Mouse (Mus musculus): ENCODE measurements around the gene Mylip. TPM values are rescaled to one million over a fixed set of nuclear protein-coding genes. Genes with fewer than 3 reads are reported as not detected.

The Mylip gene
- total and polyA plus RNA-seq, 3 experiments: 0.13 TPM; not detected in 2

- DNase-seq (ENCODE audit: extremely low read depth): no peak
- no peak overlapping the region for H3K4me2 ChIP-seq (ENCODE audit: insufficient read depth, low read depth, poor library complexity, severe bottlenecking)
- no peak overlapping the region for H3K9ac ChIP-seq (ENCODE audit: insufficient read depth, low read depth)
- no peaks in the 10 kb centered on the region for H3K4me1 ChIP-seq (ENCODE audit: control insufficient read depth in 1 of 2, insufficient read depth in 2 of 2)
- no peaks in the 10 kb centered on the region for H3K79me2 ChIP-seq (replicated peaks; ENCODE audit: control insufficient read depth, extremely low read depth, insufficient read depth, poor library complexity, severe bottlenecking)
- no peak overlapping the region for H3K4me3 ChIP-seq (replicated peaks in 1 of 3; ENCODE audit: low read depth in 2 of 3, low read length in 2 of 3, poor library complexity in 1 of 3)
- no peak overlapping the region for H3K27ac ChIP-seq (ENCODE audit: insufficient read depth, low read depth)
- in situ Hi-C loops (cut with MboI; ENCODE audit: low pct_ligation_motif_present, low pct_unique_long_range_greater_than_20kb, low sequenced_read_pairs) (no loop called here), dilution Hi-C loops (cut with MboI; ENCODE audit: extremely low pct_ligation_motif_present, extremely low pct_unique_long_range_greater_than_20kb, low sequenced_read_pairs) (no loop called here)
- no peaks in the 10 kb centered on the region for H3K27me3 ChIP-seq (replicated peaks)
- TF ChIP-seq CHD1 (IDR thresholded peaks at IDR 0.05; ENCODE audit: low read depth, low read length) (no peak), HCFC1 (IDR thresholded peaks at IDR 0.05; ENCODE audit: low read depth, low read length) (no peak), UBTF (IDR thresholded peaks at IDR 0.05; ENCODE audit: low read depth, low read length) (no peak), USF1 (IDR thresholded peaks at IDR 0.05; ENCODE audit: low read depth, low read length) (no peak)
- no peaks in the 10 kb centered on the region for H3K36me3 ChIP-seq (replicated peaks in 1 of 2; ENCODE audit: control insufficient read depth in 1 of 2, insufficient read depth in 1 of 2, low read length in 1 of 2)
- H3K9me3 ChIP-seq (replicated peaks; ENCODE audit: low read length): no peaks in the 10 kb centered on the region
Observed at GRCm38 (mm10) chr13:45396724-45397123, 7.2 kb downstream of the Mylip start.

DNA sequence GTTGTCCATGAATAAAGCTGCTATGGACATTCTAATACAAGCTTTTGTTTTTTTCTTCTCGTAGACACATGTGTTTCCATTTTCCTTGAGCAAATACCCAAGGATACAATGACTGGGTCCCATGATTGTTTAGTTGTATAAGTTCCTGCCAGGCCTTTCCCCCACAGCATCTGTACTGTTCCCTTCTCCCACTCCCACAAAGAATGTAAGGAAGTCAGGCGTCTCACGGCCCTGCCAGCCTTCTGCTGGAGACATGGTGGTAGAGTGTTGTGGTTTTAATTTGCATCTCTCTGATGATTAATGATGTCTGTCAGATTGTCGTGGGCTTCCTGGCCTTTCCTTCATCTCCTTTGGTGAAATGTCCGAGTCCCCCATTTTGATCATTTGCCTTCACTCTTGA is 7.7 kb downstream of the Mylip start:
- no peak for TF ChIP-seq SMC3 (IDR thresholded peaks at IDR 0.05; ENCODE audit: low read depth, low read length)
- TF ChIP-seq ZNF384 (IDR thresholded peaks at IDR 0.05; ENCODE audit: low read depth, low read length): no peak
- TF ChIP-seq MYC (IDR thresholded peaks at IDR 0.05; ENCODE audit: low read depth, low read length): no peak
- no peak for TF ChIP-seq CHD1 (IDR thresholded peaks at IDR 0.05; ENCODE audit: low read depth, low read length)
- TF ChIP-seq KAT2A (IDR thresholded peaks at IDR 0.05; ENCODE audit: insufficient replicate concordance, low read length): no peak
- TF ChIP-seq E2F4 (IDR thresholded peaks at IDR 0.05; ENCODE audit: insufficient replicate concordance, low read depth, low read length): no peak
- TF ChIP-seq CHD2 (IDR thresholded peaks at IDR 0.05; ENCODE audit: low read length): no peak
- TF ChIP-seq POLR2A (IDR thresholded peaks at IDR 0.05; ENCODE audit: low read depth, low read length): no peak
- no peak for TF ChIP-seq USF1 (IDR thresholded peaks at IDR 0.05; ENCODE audit: low read depth, low read length)
- TF ChIP-seq POLR2AphosphoS2 (IDR thresholded peaks at IDR 0.05; ENCODE audit: low read depth, low read length): no peak
- no peak for TF ChIP-seq RCOR1 (conservative IDR thresholded peaks at IDR 0.05; ENCODE audit: low read depth, low read length)
- no peak for TF ChIP-seq MAFK (IDR thresholded peaks at IDR 0.05; ENCODE audit: insufficient replicate concordance, low read length)
- TF ChIP-seq ZMIZ1 (IDR thresholded peaks at IDR 0.05; ENCODE audit: low read depth, low read length): no peak
- no peak for TF ChIP-seq GABPA (IDR thresholded peaks at IDR 0.05; ENCODE audit: insufficient replicate concordance, low read depth, low read length)
- TF ChIP-seq ELF1 (IDR thresholded peaks at IDR 0.05; ENCODE audit: low read depth, low read length): no peak
- TF ChIP-seq MEF2A (IDR thresholded peaks at IDR 0.05; ENCODE audit: borderline replicate concordance, low read depth, low read length): no peak
- no peak for TF ChIP-seq RAD21 (IDR thresholded peaks at IDR 0.05; ENCODE audit: low read depth, low read length)
- no peak for TF ChIP-seq MAX (IDR thresholded peaks at IDR 0.05; ENCODE audit: low read length)
- no peak for TF ChIP-seq NRF1 (IDR thresholded peaks at IDR 0.05; ENCODE audit: low read depth, low read length)
- no peaks in the 10 kb centered on the region for H3K27me3 ChIP-seq (replicated peaks)
- no peaks in the 10 kb centered on the region for H3K36me3 ChIP-seq (replicated peaks in 1 of 2; ENCODE audit: control insufficient read depth in 1 of 2, insufficient read depth in 1 of 2, low read length in 1 of 2)
- H3K9ac ChIP-seq (ENCODE audit: insufficient read depth, low read depth): no peak overlapping the region
- H3K79me2 ChIP-seq (replicated peaks; ENCODE audit: control insufficient read depth, extremely low read depth, insufficient read depth, poor library complexity, severe bottlenecking): no peaks in the 10 kb centered on the region
- no peak overlapping the region for H3K4me3 ChIP-seq (replicated peaks in 1 of 3; ENCODE audit: low read depth in 2 of 3, low read length in 2 of 3, poor library complexity in 1 of 3)
- dilution Hi-C loops (cut with MboI; ENCODE audit: extremely low pct_ligation_motif_present, extremely low pct_unique_long_range_greater_than_20kb, low sequenced_read_pairs): no loop called here
- H3K4me1 ChIP-seq (ENCODE audit: control insufficient read depth in 1 of 2, insufficient read depth in 2 of 2): no peaks in the 10 kb centered on the region; a peak in 1 of 4 replicates
- DNase-seq (ENCODE audit: extremely low read depth): no peak
- H3K27ac ChIP-seq (ENCODE audit: insufficient read depth, low read depth): no peak overlapping the region
- H3K9me3 ChIP-seq (replicated peaks; ENCODE audit: low read length): no peaks in the 10 kb centered on the region
- no peak overlapping the region for H3K4me2 ChIP-seq (ENCODE audit: insufficient read depth, low read depth, poor library complexity, severe bottlenecking)
- in situ Hi-C loops (cut with MboI; ENCODE audit: low pct_ligation_motif_present, low pct_unique_long_range_greater_than_20kb, low sequenced_read_pairs): no loop called here

Data from CH12.LX (cell line).